Mouse (Mus musculus) c-Kit-positive CD71-positive TER-119-negative erythroid progenitor cells, embryonic 14.5 days (primary cell): ENCODE measurements around the gene Ppp1r13l.

Source experiments
- DNase-seq: peaks from one replicate; pipeline ENCODE4 v3.0.0-alpha.2; 2013; ENCODE audit warnings: low read depth

Gene Ppp1r13l

DNA sequence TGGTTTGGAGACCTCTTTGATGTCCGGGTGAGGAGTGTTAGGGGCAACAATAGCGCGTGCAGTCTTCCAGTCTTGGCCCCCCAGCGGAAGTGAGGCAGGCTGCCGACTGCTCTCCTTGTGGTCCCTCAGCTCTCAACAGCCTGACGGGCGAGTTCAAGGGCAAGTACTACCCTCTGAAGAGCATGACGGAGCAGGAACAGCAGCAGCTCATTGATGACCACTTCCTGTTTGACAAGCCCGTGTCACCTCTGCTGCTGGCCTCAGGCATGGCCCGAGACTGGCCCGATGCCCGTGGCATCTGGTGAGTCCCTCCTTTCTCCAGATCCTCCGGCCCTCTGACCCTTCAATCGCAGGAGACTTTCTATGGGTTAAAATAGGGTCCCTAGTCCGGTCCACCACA lies 57.0 kb downstream of the Ppp1r13l start:
- no peak for DNase-seq

DNA sequence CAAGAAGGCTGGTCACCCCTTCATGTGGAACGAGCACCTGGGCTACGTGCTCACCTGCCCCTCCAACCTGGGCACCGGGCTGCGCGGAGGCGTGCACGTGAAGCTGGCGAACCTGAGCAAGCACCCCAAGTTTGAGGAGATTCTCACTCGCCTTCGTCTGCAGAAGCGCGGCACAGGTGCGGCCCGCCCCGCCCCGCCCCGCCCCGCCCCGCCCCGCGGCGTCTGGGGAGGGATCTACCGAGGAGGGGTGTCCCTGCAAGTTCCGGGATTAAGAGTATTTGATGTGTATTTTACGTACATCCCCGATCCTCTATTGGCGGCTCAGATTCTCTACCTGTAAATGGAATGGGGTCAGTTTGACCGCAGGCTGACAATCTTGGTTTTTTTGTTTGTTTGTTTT lies 60.6 kb downstream of the Ppp1r13l start:
- no peak for DNase-seq

DNA sequence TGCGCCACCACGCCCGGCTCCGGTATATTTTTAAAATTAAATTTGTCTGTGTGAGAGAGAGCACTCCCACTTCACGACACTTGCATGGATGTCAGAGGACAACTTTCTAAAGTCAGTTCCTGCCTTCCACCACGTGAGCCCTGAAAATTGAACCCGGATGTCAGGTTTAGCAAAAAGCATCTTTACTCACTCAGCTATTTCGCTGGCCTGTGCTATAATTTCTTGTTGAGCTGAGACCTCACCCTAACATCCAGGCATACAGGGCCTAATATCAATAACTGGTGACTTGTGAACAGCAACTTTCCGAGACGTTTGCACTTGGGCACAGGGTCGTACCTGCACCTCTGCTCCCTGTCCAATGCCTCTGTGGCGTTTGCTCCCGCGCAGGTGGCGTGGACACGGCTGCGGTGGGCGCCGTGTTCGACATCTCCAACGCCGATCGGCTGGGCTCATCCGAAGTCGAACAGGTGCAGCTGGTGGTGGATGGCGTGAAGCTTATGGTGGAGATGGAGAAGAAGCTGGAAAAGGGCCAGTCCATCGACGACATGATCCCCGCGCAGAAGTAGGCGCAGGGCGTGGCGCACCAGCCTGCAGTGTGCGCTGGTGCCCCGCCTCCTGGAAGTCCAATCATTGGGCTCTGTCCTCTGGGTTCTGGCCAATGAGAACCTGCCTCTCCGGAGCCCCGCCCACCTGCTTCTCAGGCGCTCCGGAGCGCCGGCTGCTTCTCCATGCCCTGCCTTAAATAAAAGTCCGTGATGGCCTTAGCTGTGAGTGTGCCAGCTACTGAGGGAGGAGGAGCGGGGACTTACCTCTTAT lies 61.5 kb downstream of the Ppp1r13l start:
- DNase-seq = peak; percentile 85

DNA sequence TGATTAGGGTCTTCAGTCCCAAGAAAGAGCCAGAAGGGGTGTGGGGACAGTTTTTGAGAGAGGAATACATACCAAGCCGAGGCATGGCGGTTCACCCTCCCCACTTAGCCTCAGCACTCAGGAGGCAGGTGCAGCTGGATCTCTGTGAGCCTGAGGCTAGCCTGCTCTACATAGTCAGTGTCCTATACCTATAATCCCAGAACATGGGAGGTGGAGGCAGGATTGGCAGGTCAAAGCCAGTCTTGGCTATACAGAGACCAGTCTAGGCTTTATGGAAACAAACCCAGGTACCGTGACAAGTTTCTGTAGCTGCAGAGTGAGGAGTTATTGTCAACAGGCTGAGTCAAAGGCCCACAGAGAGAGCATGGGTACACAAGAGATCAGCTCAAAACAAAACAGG lies 63.5 kb downstream of the Ppp1r13l start:
- no peak for DNase-seq

DNA sequence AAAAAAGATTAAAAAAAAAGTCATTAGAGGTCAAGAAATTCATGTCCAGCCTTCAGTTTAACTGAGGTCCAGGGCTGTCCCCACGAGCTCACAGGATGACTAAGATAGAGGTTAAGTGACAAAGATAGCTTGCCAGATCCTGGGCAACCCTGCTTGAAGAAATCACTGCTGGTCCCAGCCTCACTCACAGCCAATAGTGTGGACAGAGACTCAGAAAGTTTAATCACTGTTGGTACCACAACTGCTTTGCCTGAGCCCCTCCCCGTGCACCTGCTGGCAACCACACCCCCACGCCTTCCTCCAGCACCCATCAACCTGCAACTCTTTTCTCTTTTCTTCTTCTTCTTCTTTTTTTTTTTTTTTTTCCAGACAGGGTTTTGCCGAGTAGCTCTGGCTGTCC lies 64.5 kb downstream of the Ppp1r13l start:
- DNase-seq = no peak

DNA sequence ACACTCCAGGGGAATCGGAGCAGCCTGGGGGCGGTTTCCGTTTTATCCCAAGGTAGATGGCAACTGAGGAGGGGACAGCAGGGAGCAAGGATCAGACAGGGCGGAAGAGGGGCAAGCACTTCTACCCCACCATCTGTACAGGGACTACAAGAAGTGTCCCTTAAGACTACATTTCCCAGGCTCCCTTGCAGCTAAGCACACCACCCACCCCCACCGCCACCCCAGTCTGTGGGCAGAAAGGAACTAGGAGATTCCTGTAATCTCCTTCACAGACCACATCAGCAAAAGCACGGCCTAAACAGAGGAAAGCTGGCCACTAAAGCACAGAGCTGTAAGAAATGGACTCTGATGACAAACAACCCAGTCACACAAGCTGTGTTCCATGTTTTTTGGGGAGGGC lies 66.8 kb downstream of the Ppp1r13l start:
- DNase-seq = no peak

DNA sequence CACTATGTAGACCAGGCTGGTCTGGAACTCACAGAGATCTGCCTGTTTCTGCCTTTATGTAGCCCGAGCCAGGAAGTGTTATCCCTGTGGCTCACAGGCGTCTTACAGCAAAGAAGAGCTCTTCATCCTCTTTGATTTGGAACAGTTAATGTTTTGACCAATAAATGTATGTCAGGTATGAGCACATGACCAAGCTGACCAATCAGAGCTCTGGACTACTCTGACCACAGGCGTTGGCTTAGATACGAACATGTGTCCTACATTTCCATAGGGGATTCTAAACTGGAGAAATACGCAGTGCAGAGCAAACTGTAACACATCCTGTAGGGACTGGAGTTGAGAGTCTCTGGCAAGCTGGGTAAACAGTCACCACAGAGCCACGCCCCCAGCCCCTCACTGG lies 67.3 kb downstream of the Ppp1r13l start:
- DNase-seq = no peak
